Mouse (Mus musculus): ENCODE data around the gene Prr32. TPM values are rescaled to one million over a fixed set of nuclear protein-coding genes. Genes with fewer than 3 reads are reported as not detected.

Gene Prr32
- polyA plus RNA-seq (2012): not detected in 2 replicates

GRCm38 (mm10) chrX:45090604-45091003 lies at the start of gene Prr32:
Prr32 (plus strand) TSS chrX:45090904.
- no peak for TF ChIP-seq GATA1 (IDR thresholded peaks at IDR 0.05; ENCODE audit: low read length)

Data from G1E-ER4 (cell line).